Mouse (Mus musculus) cerebral cortex, adult 2 months (tissue): ENCODE measurements around the gene Pdrg1.

Experiments
- WGBS: fragments of 180-500 bp; shearing (Covaris S2); methylation state at CpG from one replicate; pipeline ENCODE4 v1.1.7; 2018; 5-methylcytosine and 5-hydroxymethylcytosine counted together

Pdrg1 gene

GRCm38 (mm10) chr2:153031126-153032082 is 16.2 kb upstream of the Pdrg1 start, which contains the start of gene Xkr7:
Gene Xkr7 (plus strand): TSS chr2:153031852.
- 2% methylated on average over 42 of the region's 54 CpGs for WGBS

GRCm38 (mm10) chr2:153030422-153030821 is 15.2 kb upstream of the Pdrg1 start:
- WGBS: 41% methylated on average over 4 of the region's 4 CpGs

- WGBS: 73% methylated on average over 4 of the region's 4 CpGs
Observed at GRCm38 (mm10) chr2:153027501-153027900, 12.3 kb upstream of the Pdrg1 start.

GRCm38 (mm10) chr2:153026052-153026451 is 10.8 kb upstream of the Pdrg1 start:
- WGBS: 87% methylated on average over 7 of the region's 7 CpGs

- WGBS: 34% methylated on average over 4 of the region's 4 CpGs
Observed at GRCm38 (mm10) chr2:153022855-153023254, 7.6 kb upstream of the Pdrg1 start.

- 85% methylated on average over 3 of the region's 3 CpGs for WGBS
Observed at GRCm38 (mm10) chr2:153021163-153021562, 5.9 kb upstream of the Pdrg1 start.

GRCm38 (mm10) chr2:153019355-153019754 is 4.1 kb upstream of the Pdrg1 start:
- 86% methylated on average over 3 of the region's 3 CpGs for WGBS

GRCm38 (mm10) chr2:153016786-153017185 is 1.6 kb upstream of the Pdrg1 start:
- 48% methylated on average over 5 of the region's 5 CpGs for WGBS

GRCm38 (mm10) chr2:153015804-153016203 is 577 bp upstream of the Pdrg1 start:
- 19% methylated on average over 8 of the region's 8 CpGs for WGBS

- WGBS: 57% methylated on average over 11 of the region's 11 CpGs
Observed at GRCm38 (mm10) chr2:153013724-153014515, 1.3 kb downstream of the Pdrg1 start.

- WGBS: 69% methylated on average over 12 of the region's 12 CpGs
Observed at GRCm38 (mm10) chr2:153009192-153009973, 5.8 kb downstream of the Pdrg1 start.

GRCm38 (mm10) chr2:153005981-153006380 is 9.2 kb downstream of the Pdrg1 start:
- 96% methylated on average over 3 of the region's 3 CpGs for WGBS

- 36% methylated on average over 13 of the region's 13 CpGs for WGBS
Observed at GRCm38 (mm10) chr2:153003681-153004338, 11.4 kb downstream of the Pdrg1 start.

- 84% methylated on average over 15 of the region's 15 CpGs for WGBS
Observed at GRCm38 (mm10) chr2:153002492-153003248, 12.6 kb downstream of the Pdrg1 start.

- WGBS: 70% methylated on average over 4 of the region's 4 CpGs
Observed at GRCm38 (mm10) chr2:152997046-152997445, 18.2 kb downstream of the Pdrg1 start.

GRCm38 (mm10) chr2:152991529-152991928 is 23.7 kb downstream of the Pdrg1 start:
- WGBS: 92% methylated on average over 9 of the region's 9 CpGs

- WGBS: 65% methylated on average over 1 of the region's 1 CpGs
Observed at GRCm38 (mm10) chr2:152985582-152985981, 29.6 kb downstream of the Pdrg1 start.

- WGBS: 61% methylated on average over 3 of the region's 3 CpGs
Observed at GRCm38 (mm10) chr2:152976991-152977390, 38.2 kb downstream of the Pdrg1 start.

- WGBS: 77% methylated on average over 4 of the region's 4 CpGs
Observed at GRCm38 (mm10) chr2:152965555-152965954, 49.7 kb downstream of the Pdrg1 start.

- WGBS: 2% methylated on average over 34 of the region's 34 CpGs
Observed at GRCm38 (mm10) chr2:152962091-152962793, 53.0 kb downstream of the Pdrg1 start, which contains the start of gene Ttll9. Gene Ttll9 (plus strand): TSS chr2:152962485.
